Mouse (Mus musculus) liver, postnatal 0 days (tissue): ENCODE data around the gene Trim7.

Experiments used
- CTCF ChIP-seq: sonication (generic); IDR thresholded peaks from 2 replicates; pipeline ENCODE4 v1.5.1; 2016; ENCODE audit warnings: antibody characterized with exemption, low read depth
- EP300 ChIP-seq: IDR thresholded peaks from 2 replicates; pipeline ENCODE4 v1.6.1; 2016; ENCODE audit warnings: antibody characterized with exemption, low read depth, mild to moderate bottlenecking

DNA sequence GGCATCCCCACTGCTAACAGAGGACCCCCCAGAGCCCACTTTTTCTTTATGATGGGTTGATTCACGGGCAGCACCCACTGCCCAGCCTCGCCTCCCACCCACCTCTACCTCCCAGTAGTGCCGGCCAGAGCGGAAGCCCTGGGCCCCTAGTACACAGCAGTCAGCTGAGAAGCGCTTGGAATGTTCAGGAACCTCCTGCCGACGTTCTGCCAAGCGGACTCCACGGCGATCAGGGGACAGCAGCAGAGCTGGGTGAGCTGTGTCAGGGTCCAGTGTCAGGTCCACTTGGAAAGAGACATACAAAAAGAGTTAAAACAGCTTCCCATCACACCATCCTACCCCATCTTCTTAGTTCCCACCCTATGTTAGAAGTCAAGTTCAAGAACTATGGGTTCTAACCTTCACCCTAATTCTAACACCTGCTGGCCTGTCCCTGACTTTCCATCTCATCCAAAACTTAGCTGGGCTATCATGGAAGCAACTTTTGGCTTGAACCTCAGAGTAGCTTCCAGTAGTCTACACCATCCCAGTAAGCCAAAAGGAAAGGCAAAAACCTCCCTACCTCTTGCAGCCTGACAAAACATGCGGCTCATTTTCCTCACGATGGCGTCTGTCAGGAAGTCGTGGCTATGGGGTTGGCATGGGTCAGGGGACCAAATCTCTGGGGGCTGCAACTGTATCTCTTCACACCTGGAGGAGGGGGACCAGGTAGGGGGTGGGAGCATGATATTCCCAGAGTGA lies 18.2 kb upstream of the Trim7 start:
- TF ChIP-seq EP300 (no peak), CTCF (no peak)
